Mouse (Mus musculus) MN1 (cell line): ENCODE data around the gene Syn2.

Experiments
- DNase-seq: peaks from one replicate; pipeline ENCODE4 v3.0.0-alpha.2; 2016; ENCODE audit warnings: low spot score

Gene Syn2

DNA sequence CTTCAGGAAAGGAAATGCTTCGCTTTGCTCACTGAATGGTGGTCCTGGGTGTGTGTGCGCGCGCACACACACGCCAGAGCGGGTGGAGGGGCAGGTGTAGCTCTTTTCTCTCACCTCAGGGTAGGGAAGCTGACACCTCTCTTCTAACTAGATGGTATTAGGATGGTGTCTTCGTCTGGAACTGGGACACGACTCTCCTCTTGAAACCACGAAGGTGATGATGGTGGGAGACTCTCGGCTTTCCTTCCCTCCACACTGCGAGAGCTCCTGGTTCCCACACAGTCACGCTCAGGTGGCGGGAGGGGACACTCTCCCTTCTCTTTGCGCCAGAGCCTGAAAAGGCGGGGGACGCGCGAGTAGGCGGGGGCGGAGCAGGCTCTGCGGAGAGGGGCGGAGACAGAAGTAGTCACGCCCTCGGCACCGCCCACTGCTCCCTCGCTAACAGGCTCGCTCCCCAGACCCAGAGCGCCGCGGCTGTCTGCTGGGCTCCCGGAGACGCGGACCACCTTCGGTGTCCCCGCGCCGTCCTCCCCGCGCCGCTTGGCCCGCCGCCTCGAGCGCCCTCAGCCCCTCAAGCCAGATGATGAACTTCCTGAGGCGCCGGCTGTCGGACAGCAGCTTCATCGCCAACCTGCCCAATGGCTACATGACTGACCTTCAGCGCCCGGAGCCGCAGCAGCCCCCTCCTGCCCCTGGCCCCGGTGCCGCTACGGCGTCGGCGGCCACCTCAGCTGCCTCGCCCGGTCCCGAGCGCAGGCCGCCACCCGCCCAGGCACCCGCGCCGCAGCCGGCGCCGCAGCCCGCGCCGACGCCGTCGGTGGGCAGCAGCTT lies at the start of gene Syn2:
Gene Syn2, plus strand, starts transcription at position 402 of the 831 bp plus-strand sequence.
- DNase-seq, result peak; percentile 88

DNA sequence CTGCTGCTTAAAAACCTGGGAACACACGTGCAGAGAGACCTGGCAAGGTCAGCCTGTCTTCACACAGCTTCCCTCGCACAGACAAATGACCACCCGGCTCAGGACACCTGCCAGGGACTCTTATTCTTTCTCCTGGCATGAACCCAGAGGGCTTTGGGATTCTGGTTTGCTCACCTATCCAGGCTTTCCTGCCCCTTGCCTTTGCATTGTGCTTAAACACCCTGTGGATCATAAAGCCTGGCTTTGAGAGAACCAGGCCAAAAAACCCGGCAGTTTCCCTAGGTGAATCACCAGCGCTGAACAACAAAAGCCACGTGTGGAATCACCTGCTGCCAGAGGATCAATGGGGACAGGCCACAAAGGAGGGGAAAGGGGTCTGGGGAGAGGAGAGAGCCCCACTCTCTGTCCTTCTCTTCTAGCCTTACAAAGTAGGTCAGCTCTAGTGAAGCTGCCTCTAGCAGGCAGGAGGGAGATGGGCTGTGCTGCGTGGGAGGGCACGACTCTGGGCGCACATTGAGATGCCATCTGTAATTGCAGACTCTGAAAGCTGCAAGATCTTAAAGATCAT lies 49.3 kb upstream of the Syn2 start:
- DNase-seq, result no peak

DNA sequence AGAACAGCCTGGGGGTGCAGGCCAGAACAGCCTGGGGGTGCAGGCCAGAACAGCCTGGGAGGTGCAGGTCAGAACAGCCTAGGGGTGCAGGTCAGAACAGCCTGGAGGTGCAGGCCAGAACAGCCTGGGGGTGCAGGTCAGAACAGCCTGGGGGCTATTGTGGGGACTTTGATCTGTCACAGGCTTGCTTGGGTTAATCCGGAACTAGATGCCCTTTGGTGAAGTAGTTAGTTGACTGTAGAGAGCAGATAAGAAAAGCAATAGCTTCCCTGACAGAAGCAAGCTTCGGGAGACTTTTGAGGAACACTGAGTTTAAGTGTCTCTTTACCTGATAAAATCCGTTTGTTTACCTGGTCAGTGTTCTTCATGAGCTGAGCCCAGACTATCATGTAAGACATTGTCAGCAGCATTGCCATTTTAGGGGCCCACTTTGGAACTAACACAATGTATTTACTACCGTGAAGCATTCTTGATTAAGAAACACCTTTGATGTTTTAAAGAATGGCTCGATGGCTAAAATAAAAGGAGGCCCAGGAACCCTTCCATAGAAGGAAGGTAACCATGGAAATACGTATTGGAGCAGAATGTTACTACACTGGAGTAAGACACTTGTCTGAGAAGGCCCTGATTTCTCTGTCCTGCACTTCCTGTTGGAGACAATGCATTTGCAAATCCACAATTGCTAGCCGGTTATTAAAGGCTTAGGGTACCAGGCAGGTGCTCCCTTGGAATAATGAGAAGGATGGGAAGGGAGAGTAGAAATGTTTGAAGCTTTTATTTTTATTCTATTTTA lies 46.2 kb upstream of the Syn2 start:
- no peak for DNase-seq

DNA sequence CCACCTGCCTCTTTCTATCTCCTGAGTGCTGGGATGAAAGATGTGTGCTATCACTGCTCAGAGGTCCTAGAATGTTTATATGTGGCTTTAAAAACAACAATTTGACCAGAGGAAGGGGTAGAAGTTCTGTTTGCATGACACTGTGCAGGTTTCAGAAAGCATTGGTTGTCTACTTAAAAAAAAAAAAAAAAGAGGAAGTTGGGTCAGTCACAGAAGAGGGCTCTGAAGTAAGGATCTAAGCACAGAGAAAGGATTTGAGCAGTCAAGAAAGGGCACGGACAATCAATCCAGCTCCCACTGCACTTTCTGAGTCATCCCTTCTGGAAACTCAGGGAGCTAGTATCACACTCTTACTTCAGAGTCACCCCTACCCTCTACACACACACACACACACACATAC lies 43.0 kb upstream of the Syn2 start:
- no peak for DNase-seq

DNA sequence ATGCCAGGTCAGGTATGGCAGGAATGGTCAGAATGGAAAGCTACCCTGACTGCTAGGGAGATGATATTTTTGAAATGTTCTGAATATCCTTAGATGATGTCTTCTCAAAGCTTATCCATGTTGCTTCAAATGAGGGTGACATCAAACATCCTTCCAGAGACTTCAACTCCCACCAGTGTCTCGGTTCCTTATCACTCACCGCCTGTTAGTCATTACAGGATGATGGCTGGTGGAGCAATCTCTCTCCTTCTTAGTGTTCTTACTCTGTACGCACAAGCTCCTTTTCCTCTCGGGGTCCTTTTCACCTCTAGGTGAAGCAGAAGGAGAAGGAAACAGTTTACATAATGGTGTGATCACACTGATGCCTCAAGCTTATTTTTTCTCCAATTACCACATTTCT lies 32.2 kb upstream of the Syn2 start:
- no peak for DNase-seq

DNA sequence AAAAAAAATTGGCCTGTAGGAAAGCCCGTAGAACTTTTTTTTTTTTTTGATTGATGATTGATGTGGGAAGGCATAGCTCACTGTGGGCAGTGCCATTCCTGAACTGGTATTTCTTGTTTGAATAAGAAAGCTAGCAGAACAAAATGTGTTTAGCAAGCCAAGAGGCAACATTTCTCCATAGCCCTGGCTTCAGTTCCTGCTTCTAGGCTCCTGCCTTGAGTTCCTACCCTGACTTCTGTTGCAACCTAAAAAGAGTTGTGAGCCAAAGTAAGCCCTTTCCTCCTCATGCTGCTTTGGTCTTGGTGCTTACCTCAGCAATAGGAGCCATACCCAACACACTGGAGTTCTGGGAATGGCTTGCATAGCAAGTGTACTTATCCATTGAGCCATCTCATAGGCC lies 23.3 kb upstream of the Syn2 start:
- DNase-seq, result no peak

DNA sequence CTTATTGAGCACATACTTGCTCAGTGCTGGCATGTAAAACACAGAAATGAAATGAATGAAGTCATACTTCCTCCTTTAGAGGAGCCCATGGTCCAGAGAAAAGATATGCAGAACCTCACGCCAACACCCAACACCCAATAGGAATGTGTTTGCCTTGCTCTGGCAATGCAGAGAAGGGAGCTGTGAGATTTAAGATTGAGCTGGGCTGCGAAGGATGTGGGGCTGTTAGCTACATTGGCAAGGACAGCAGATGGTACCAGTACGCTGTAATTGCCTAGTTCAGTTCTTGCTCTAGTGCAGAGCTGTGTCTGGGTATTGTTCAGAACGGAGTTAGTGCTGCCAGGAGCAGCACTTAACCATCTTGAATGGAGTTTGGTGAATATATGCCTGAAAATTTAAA lies 12.5 kb upstream of the Syn2 start:
- DNase-seq, result no peak

DNA sequence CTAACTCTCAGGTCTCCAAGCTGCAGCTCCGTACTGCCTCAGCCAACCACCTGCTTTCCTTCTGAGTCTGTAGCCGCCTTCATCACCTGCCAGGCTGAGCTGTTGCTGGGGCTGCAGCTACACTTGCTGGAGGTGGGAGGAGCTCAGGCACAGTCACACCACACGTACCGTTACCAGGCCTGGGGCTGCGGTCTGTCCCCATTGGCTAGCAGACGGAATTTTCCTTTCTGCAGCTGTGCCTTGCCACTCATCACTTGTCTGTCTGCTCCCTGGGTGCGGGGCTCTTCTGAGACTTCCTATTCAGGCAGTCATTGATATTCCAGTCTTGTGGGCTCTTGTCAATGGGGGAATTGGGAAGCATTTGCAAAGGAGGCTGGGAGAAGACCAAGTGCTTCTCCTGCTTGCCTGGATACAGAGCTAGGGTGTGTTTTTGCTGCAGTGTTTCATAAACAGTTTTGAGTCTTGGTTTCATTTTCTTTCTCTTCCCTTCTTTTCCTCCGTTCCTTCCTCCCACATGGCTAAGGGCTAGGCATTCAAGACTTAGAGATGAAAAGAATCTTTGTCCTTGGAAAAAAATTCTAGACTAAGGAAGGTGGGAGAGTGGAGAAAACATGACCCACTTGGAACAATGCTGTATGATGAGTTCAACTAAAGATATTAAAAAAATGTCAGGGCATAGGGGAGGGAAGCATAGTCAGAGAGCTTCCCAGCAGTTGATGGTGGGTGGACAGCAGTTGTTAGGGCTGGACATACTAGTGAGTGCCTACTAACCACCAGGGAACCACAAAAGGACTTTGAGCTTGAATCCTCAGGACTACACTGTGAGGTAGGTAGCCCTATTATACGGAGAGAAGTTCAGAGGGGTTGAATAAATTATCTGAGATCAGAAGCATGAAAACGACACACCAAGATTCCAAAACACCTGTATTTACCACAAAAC lies 11.2 kb upstream of the Syn2 start:
- peak; percentile 78 for DNase-seq

DNA sequence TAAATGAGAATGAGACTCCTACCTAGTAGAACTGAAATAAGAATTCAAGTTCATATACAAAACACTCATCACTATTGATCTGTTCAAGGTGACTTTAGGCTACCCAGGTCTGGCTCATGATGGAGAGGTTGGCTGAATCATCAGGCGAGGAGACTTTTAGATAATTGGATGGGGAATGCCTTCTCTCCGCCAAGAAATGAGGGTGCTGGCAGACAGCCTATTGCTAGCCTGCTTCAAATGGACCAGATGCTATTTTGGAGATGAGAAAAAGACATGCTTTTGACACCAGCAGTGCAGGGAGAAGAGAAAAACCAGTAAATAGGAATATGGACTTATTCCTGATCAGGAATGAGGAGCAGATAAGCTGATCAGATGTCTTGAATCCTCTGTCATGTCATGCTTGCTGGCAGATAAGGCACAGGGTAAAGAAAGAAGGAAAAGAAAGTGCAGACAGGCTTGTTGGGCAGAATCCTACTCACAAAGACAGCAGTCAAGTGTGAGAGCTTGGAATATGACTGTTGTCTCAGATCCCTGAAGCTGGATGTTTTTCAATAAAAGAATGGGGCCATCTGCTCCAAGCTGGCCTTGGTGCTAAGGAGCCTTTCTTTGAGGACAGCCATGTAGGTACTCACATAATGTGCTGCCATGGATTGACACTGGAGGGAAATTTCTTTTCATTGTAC lies 9.9 kb upstream of the Syn2 start:
- peak; percentile 81 for DNase-seq

DNA sequence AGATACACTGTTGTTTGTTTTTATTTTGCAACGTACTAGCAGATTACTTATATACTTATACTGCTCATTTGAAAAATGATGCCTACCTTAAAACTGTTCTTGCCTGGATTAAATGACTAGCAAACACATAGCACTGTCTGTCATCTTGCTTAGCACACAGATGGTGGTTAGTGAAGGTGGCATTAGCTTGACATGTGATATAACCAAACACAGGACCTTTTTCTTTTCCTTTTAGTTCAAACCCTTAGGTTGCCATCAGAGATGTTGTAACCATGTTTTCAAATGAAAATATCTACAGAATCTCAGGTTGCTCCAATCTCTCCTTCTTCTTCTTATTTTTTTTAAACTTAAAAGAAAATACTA lies 9.4 kb upstream of the Syn2 start:
- DNase-seq, result no peak

DNA sequence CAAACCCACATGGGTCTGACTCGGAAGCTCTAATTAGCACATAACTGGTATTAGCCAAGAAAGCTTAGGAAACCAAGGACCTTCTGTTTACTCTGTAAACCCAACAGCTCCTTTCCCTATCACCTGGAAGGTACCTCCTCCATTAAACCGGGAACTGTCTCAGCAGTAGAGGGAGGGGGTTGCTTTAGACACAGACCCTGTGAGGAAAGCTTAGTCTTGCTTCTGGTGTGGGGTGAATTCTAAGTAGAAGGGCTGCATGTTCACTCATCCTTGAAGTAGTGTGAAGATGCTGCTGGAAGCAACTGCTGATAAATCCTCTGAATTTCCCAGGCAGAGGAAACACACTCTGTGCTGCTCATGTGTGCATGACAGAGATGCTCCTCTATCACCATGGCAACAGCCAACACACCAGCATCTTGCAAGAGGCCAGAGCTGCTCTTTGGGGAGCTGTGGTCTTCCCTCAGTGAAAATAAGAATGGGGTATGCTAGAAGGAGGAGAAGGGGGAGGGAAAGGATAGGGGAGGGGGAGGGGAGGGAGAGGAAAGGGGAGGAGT lies 8.4 kb upstream of the Syn2 start:
- peak; percentile 86 for DNase-seq

DNA sequence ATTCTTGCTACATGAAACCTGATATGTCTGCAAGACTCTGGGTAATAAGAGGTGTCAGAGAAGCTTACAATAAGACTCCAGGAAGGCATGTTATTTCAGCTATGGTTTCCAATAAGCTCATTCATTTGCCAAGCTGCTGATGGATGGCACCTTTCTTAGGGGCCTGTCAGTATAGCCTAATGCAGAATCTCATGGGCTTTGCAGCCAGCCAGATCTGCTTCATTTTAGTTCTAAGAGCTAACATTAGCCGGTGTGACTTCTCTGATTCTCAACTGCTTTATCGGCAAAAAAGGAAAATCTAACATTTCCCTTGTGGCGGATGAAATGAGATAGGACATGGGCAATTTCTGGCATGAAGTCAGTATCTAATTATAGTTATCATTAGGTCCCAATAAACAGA lies 7.9 kb upstream of the Syn2 start:
- no peak for DNase-seq

DNA sequence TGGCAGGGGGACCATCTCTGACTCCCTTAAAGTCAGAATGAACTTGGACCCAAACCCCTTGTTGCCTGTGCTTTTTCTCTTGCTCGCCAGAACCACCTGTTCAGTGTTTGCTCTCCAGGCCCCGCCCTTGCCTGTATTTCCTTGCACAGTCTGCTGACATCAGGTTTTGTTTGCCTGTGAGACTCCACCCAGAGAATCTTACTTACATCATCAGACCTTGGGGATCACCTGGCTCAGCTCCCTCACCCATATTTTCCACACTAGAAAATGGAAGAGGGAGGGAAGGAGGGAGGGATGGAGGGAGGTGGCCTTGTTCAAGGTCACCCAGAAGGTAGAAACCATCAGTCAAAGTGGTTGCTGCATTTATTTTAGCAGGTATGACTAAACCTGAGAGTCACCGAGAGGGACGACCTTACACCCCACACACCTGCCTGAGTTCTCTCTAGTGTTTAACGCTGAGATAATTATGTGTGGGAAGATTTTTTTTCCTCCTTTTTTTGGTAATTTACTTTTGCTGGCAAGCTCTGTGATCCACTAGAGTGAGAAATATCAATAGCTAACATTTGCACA lies 7.4 kb upstream of the Syn2 start:
- peak; percentile 50 for DNase-seq

DNA sequence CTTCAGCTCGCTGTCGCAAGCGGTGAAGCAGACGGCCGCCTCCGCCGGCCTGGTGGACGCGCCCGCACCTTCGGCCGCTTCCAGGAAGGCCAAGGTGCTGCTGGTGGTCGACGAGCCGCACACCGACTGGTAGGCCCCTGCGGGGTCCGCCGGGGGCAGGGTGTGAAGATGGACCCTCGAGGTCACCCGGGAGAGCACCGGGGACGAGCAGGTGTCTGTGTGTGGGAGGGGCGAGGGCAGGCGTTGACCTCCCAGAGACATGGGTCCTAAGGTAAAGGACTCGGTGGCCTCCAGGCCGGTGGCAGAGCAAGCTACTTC lies 589 bp downstream of the Syn2 start:
- DNase-seq, result peak; percentile 43

DNA sequence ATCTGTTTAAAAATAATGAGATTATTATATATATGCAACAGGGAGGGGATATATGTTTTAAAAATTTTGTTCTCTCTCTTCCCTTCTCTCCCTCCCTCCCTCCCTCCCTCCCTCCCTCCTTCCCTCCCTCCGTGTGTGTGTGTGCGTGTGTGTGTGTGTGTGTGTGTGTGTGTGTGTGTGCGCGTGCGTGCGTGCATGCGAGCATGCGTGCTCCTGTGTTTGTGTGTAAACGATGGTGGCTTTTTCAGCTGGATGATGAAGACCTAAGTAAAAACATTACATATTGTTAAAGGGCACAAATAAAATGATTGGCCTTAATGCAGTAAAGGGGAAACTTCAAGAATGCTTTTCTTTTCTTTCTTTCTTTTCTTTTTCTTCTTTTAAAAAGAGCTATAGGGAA lies 1.5 kb downstream of the Syn2 start:
- DNase-seq, result no peak

DNA sequence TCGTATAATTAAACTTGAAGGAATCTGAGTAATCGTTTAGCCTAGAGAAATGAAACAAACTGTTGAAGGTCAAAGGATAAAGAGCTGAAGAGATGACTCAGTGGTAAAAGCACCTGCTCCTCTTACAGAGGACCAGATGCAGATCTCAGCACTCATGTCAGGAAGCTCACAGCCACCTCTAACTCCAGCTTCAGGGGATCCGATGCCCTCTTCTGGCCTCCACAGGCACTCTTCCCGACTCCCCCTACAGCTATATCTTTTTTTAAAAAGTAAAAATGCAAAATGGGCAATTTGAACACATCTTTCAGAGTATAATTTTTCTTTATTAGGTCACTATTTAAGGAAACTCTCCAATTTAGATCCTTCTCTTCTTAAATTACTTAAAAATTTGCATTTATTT lies 6.7 kb downstream of the Syn2 start:
- no peak for DNase-seq

DNA sequence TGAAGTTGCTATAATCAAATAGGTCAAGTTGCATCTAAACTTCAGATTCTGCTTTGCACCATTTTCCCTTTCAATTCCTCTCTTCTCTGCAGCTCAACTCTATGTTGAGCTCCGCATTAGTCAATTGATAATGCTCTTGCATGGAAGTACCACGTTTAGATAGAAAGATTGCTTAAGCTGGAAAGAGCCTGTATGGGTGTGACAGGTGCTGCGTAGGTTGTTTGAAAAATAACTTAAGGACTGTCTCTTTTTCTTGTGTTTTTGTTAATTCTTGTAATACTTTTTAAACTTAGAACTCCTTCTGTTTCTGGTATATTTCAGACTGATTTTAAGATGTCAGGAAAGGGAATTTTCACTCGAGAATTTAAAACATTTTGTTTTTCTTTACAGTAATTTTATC lies 26.5 kb downstream of the Syn2 start:
- DNase-seq, result no peak

DNA sequence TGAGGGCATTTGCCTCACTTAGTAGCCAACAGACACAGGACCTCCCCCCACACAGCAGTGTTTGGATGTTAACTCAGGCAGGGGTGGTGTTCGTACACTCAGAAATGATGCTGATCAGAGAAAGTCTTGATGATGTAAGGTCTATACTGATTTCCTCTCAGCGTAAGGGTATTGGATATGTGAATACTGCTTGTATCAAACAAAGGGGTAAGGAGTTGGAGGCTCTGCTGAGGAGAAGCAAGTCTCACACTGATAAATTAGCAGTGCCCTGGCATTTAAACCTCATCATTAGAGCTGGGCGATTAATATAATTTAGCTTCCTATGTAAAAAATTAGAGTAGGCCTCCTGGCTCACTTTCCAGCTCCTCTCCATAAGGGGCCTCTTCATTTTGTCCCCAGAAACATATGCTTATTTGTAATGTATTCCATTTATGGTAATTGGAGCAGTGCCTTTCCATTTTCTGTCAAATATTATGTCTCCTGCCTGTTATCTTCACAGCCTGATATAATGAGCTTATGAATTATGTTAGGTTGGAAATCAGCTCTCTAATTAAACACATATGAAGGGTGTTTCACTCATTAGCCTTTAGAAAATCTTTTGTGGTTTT lies 31.3 kb downstream of the Syn2 start:
- no peak for DNase-seq

DNA sequence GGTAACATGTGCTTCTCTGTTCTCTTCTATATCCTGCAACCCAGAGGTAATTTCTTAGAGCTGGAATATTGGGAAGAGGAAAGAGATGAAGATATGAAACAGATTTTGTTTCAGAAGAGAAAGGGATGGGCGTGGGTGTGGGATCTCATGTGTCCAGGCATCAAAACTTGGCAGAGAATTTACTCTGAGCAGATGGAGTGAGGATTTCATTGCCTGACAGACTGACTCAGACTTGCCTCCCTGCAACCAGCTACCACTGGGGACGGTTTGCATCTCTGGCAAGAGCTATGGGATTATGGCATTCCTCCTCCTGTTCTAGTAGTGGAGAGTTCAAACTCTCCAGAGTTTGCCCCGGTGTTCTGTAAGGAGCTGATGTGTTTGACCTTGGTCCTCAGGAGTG lies 34.2 kb downstream of the Syn2 start:
- peak; percentile 44 for DNase-seq

DNA sequence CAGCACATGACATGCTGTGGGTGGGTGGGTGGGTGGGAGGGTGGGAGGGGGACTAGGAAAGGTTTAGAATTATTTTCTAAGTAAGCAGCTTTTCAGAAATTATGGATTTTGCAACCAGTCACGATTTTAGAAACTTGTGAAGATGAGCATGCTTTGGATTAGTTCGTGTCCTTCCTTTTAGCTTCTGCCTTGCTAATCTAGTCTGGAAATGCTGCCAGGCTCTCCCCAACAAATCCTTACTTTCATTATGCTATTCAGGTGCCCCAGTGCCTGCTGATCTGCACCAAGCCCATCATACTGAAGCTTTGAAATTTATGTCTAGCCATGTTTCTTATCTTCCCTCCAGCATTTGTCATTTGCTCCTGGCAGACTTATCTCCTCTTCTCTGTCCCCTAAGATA lies 34.8 kb downstream of the Syn2 start:
- DNase-seq, result no peak

DNA sequence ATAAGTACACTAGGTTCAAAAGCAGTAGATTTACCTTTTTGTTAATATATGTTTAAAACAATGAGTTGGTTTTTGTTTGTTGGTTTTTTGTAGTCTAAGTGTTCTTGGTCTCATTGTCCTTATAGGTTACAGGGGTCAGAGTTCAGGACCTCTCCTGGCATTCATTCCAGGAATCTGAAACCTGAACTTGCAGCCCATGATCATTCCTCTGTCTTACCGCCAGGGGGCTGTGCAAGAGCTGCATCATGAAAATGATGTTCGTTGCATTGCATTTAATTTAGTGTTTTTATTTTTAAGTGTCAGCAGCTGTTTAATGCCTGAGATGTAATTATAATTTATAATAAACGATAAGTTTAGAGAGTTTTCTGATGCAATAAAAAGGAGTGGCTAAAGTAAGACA lies 40.1 kb downstream of the Syn2 start:
- DNase-seq, result no peak
